Mouse (Mus musculus) embryonic facial prominence, embryonic 14.5 days (tissue): ENCODE measurements around the gene Wdr46. TPM values are rescaled to one million over a fixed set of nuclear protein-coding genes. Genes with fewer than 3 reads are reported as not detected.

ENCODE experiments used
- ATAC-seq: fragments of 200-750 bp; cut with Nextera tagmentation; 2 replicates; pipeline ENCODE4 v1.8.0; 2017; ENCODE audit warnings: low read depth, moderate number of reproducible peaks, moderate TSS enrichment
- DNase-seq: peaks from one replicate; pipeline ENCODE4 v3.0.0-alpha.2; 2015; ENCODE audit warnings: low spot score
- H3K27ac ChIP-seq: fragments of 300-500 bp; sonication (generic); replicated peaks from 2 replicates; pipeline ENCODE4 v1.5.1; 2014; ENCODE audit warnings: low read depth, mild to moderate bottlenecking, low read length, moderate library complexity
- H3K27me3 ChIP-seq: fragments of 300-500 bp; sonication (generic); replicated peaks from 2 replicates; pipeline ENCODE4 v1.6.1; 2014; ENCODE audit warnings: low read length; ENCODE audit not compliant: control insufficient read depth, insufficient read depth
- H3K36me3 ChIP-seq: fragments of 300-500 bp; sonication (generic); 2 replicates; pipeline ENCODE4 v1.6.1; 2014; ENCODE audit warnings: low read length, mixed read lengths; ENCODE audit not compliant: control insufficient read depth, insufficient read depth
- H3K4me1 ChIP-seq: fragments of 300-500 bp; sonication (generic); 2 replicates; pipeline ENCODE4 v1.6.1; 2014; ENCODE audit warnings: antibody characterized with exemption, low read length; ENCODE audit not compliant: control insufficient read depth, insufficient read depth
- H3K4me2 ChIP-seq: fragments of 300-500 bp; sonication (generic); 2 replicates; pipeline ENCODE4 v1.6.1; 2014; ENCODE audit warnings: low read depth, mild to moderate bottlenecking, low read length, moderate library complexity, mixed read lengths
- H3K4me3 ChIP-seq: fragments of 300-500 bp; sonication (generic); 2 replicates; pipeline ENCODE4 v1.5.1; 2014; ENCODE audit warnings: low read depth, mild to moderate bottlenecking, low read length
- H3K9ac ChIP-seq: fragments of 300-500 bp; sonication (generic); 2 replicates; pipeline ENCODE4 v1.6.1; 2014; ENCODE audit warnings: low read depth, mild to moderate bottlenecking, low read length, moderate library complexity, mixed read lengths
- H3K9me3 ChIP-seq: fragments of 300-500 bp; sonication (generic); 2 replicates; pipeline ENCODE4 v1.6.1; 2016; ENCODE audit warnings: low read length; ENCODE audit not compliant: control insufficient read depth
- WGBS: fragments of 180-500 bp; shearing (Covaris S2); extraction: QIAGEN DNeasy Blood & Tissue Kit; methylation state at CpG from one replicate; pipeline ENCODE4 v1.1.7; 2014; 5-methylcytosine and 5-hydroxymethylcytosine counted together
- polyA plus RNA-seq: library from polyadenylated mRNA; unstranded; fragments of >200 nt; fragmentation: Nextera tagmentation; extraction: Ambion mirVana; gene quantifications from 2 replicates; pipeline ENCODE4 v1.2.1, GENCODE M21; 2014

The Wdr46 gene
- polyA plus RNA-seq, 1 experiment from 2014 or later, result 15.4 TPM

- H3K36me3 ChIP-seq, result peaks cover 14% of the 10 kb centered on the region; the same call in 1 of the 2 replicates
- WGBS, result 76% methylated on average over 7 of the region's 7 CpGs
- no peak overlapping the region for H3K4me3 ChIP-seq
- DNase-seq (no peak), ATAC-seq (no peak)
- H3K9me3 ChIP-seq, result no peaks in the 10 kb centered on the region
- H3K27ac ChIP-seq, result no peak overlapping the region
- H3K27me3 ChIP-seq, result no peaks in the 10 kb centered on the region
- no peak overlapping the region for H3K9ac ChIP-seq
- peaks cover 5% of the 10 kb centered on the region for H3K4me1 ChIP-seq
- H3K4me2 ChIP-seq, result no peak overlapping the region
Measured at GRCm38 (mm10) chr17:33921361-33921760, 19.1 kb upstream of the Wdr46 start.

GRCm38 (mm10) chr17:33924577-33925283 lies 15.7 kb upstream of the Wdr46 start:
- no peaks in the 10 kb centered on the region for H3K9me3 ChIP-seq
- peaks cover 5% of the 10 kb centered on the region for H3K4me1 ChIP-seq
- H3K36me3 ChIP-seq, result peaks cover 16% of the 10 kb centered on the region
- no peak overlapping the region for H3K4me3 ChIP-seq
- H3K27me3 ChIP-seq, result no peaks in the 10 kb centered on the region
- no peak overlapping the region for H3K27ac ChIP-seq
- no peak for DNase-seq
- 87% methylated on average over 7 of the region's 10 CpGs for WGBS
- no peak overlapping the region for H3K4me2 ChIP-seq
- H3K9ac ChIP-seq, result no peak overlapping the region
- ATAC-seq, result no peak

- no peak overlapping the region for H3K9ac ChIP-seq
- H3K27ac ChIP-seq, result no peak overlapping the region
- DNase-seq (no peak), ATAC-seq (no peak)
- H3K9me3 ChIP-seq, result no peaks in the 10 kb centered on the region
- H3K27me3 ChIP-seq, result no peaks in the 10 kb centered on the region
- no peak overlapping the region for H3K4me2 ChIP-seq
- H3K4me3 ChIP-seq, result no peak overlapping the region
- WGBS, result 86% methylated on average over 21 of the region's 21 CpGs
- H3K36me3 ChIP-seq, result peaks cover 16% of the 10 kb centered on the region
- peaks cover 5% of the 10 kb centered on the region for H3K4me1 ChIP-seq
Measured at GRCm38 (mm10) chr17:33925406-33926116, 14.9 kb upstream of the Wdr46 start.

GRCm38 (mm10) chr17:33926207-33926932 lies 14.1 kb upstream of the Wdr46 start:
- ATAC-seq (no peak), DNase-seq (no peak)
- Histone ChIP-seq H3K9me3 (no peaks in the 10 kb centered on the region), H3K4me1 (peaks cover 8% of the 10 kb centered on the region), H3K4me2 (no peak overlapping the region), H3K27me3 (no peaks in the 10 kb centered on the region), H3K27ac (no peak overlapping the region), H3K36me3 (peaks cover 16% of the 10 kb centered on the region), H3K4me3 (no peak overlapping the region), H3K9ac (no peak overlapping the region)
- WGBS, result 74% methylated on average over 13 of the region's 17 CpGs

- DNase-seq, result no peak
Measured at GRCm38 (mm10) chr17:33928251-33928947, 12.1 kb upstream of the Wdr46 start.

GRCm38 (mm10) chr17:33929371-33930279 lies 10.8 kb upstream of the Wdr46 start, which contains the start of gene Rgl2:
TSS of gene Rgl2 (plus strand) at chr17:33929543.
- DNase-seq (peak; percentile 95), ATAC-seq (peak; percentile 90)
- Histone ChIP-seq H3K27me3 (no peaks in the 10 kb centered on the region), H3K4me3 (peak within 1 kb of the TSS; percentile 81), H3K4me2 (peak within 1 kb of the TSS; percentile 96), H3K36me3 (peaks cover 33% of the 10 kb centered on the region), H3K9me3 (no peaks in the 10 kb centered on the region), H3K9ac (peak within 1 kb of the TSS; percentile 79), H3K4me1 (peaks cover 12% of the 10 kb centered on the region), H3K27ac (peak within 1 kb of the TSS; percentile 91)
- 1% methylated on average over 38 of the region's 80 CpGs for WGBS

More at GRCm38 (mm10) chr17:33928251-33928947, 12.1 kb upstream of the Wdr46 start:
- peak overlapping the region; percentile 96 for H3K4me2 ChIP-seq
- no peaks in the 10 kb centered on the region for H3K27me3 ChIP-seq
- H3K9ac ChIP-seq, result peak overlapping the region; percentile 79
- no peak for ATAC-seq
- H3K4me3 ChIP-seq, result peak overlapping the region; percentile 81
- no peaks in the 10 kb centered on the region for H3K9me3 ChIP-seq
- H3K4me1 ChIP-seq, result peaks cover 12% of the 10 kb centered on the region
- H3K36me3 ChIP-seq, result peaks cover 27% of the 10 kb centered on the region
- WGBS, result 63% methylated on average over 21 of the region's 21 CpGs
- no peak overlapping the region for H3K27ac ChIP-seq

GRCm38 (mm10) chr17:33930280-33931158 lies 9.9 kb upstream of the Wdr46 start:
- Histone ChIP-seq H3K9ac (peak overlapping the region; percentile 79), H3K4me3 (peak overlapping the region; percentile 81), H3K27ac (peak overlapping the region; percentile 91), H3K9me3 (no peaks in the 10 kb centered on the region), H3K4me1 (peaks cover 12% of the 10 kb centered on the region), H3K27me3 (no peaks in the 10 kb centered on the region), H3K36me3 (peaks cover 38% of the 10 kb centered on the region), H3K4me2 (peak overlapping the region; percentile 96)
- ATAC-seq (peak; percentile 26), DNase-seq (peak; percentile 77)
- 1% methylated on average over 36 of the region's 45 CpGs for WGBS
